Mouse (Mus musculus): ENCODE measurements around the gene Fzd5.

DNA sequence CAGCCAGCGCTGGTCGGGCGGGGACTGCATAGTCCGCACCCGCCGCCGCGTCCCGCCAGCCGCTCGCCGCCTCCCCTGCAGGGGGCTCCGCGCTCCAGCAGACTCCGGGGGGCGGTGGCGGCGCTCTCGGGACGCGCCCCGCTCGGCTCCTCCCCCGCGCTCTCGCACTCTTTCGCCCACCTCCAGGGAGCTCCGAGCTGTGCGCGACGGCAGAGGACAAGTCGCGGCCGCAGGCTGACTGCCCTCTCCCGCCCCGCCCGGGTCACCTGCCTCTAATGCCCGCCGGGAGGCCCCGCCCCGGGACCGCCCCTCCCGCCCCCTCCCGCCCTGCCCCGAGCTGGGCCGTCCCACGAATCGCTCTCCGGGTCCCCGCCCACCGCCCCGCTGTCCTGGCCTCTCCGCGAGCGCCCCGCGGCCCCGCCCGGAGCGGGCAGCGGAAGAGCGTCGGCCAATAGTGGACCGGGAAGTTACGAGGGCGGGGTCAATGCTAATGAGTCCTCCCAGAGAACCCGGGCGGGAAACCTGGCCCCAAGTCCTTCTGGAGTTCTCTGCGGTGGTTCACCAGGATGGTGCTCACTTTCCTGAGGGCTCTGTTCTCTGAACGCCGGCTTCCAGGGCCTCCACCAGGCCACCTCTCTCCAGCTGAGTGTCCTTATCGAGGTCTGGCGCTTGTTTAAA is at the start of gene Fzd5:
- TF ChIP-seq CTCF (IDR thresholded peaks at IDR 0.05; ENCODE audit: low read depth, low read length): no peak
- TF ChIP-seq TAL1 (conservative IDR thresholded peaks at IDR 0.05; ENCODE audit: low read depth, low read length): no peak
- TF ChIP-seq GATA1 (IDR thresholded peaks at IDR 0.05; ENCODE audit: borderline replicate concordance, low read length): no peak
